Mouse (Mus musculus): ENCODE data around the gene Mcm2. TPM values are rescaled to one million over a fixed set of nuclear protein-coding genes. Genes with fewer than 3 reads are reported as not detected.
A peak's percentile ranks its signal among the peaks of the same experiment; 100 is the strongest.

The Mcm2 gene
- total and polyA plus RNA-seq, 3 experiments: 130 to 148 (median 148) TPM

GRCm38 (mm10) chr6:88860914-88861313 lies 37.7 kb downstream of the Mcm2 start:
- Histone ChIP-seq H3K36me3 (replicated peaks in 1 of 2; ENCODE audit: control insufficient read depth in 1 of 2, insufficient read depth in 1 of 2, low read length in 1 of 2) (no peaks in the 10 kb centered on the region), H3K9me3 (replicated peaks; ENCODE audit: low read length) (peaks cover 2% of the 10 kb centered on the region), H3K9ac (ENCODE audit: insufficient read depth, low read depth) (no peak overlapping the region), H3K4me1 (ENCODE audit: control insufficient read depth in 1 of 2, insufficient read depth in 2 of 2) (peaks cover 0 to 15% of the 10 kb centered on the region in 2 experiments; a peak in 2 of 4 replicates), H3K27ac (ENCODE audit: insufficient read depth, low read depth) (no peak overlapping the region), H3K27me3 (replicated peaks) (peaks cover 2% of the 10 kb centered on the region), H3K79me2 (replicated peaks; ENCODE audit: control insufficient read depth, extremely low read depth, insufficient read depth, poor library complexity, severe bottlenecking) (no peaks in the 10 kb centered on the region), H3K4me2 (ENCODE audit: insufficient read depth, low read depth, poor library complexity, severe bottlenecking) (no peak overlapping the region), H3K4me3 (replicated peaks in 1 of 3; ENCODE audit: low read depth in 2 of 3, low read length in 2 of 3, poor library complexity in 1 of 3) (no peak overlapping the region)
- TF ChIP-seq NRF1 (IDR thresholded peaks at IDR 0.05; ENCODE audit: low read depth, low read length) (no peak), MAX (IDR thresholded peaks at IDR 0.05; ENCODE audit: low read length) (0 out of 2 replicates have a peak, but pooled peaks have one; percentile 27), MAZ (IDR thresholded peaks at IDR 0.05; ENCODE audit: low read depth, low read length) (no peak), EP300 (IDR thresholded peaks at IDR 0.05; ENCODE audit: low read length) (no peak), NELFE (IDR thresholded peaks at IDR 0.05; ENCODE audit: low read depth, low read length) (peak; percentile 38; the same call in 1 of the 2 replicates), SMC3 (IDR thresholded peaks at IDR 0.05; ENCODE audit: low read depth, low read length) (peak; percentile 77), JUND (conservative IDR thresholded peaks at IDR 0.05; ENCODE audit: low read depth, low read length) (peak; percentile 69), MAFK (IDR thresholded peaks at IDR 0.05; ENCODE audit: insufficient replicate concordance, low read length) (peak; percentile 11; the same call in 1 of the 2 replicates), MYC (IDR thresholded peaks at IDR 0.05; ENCODE audit: low read depth, low read length) (no peak), ZMIZ1 (IDR thresholded peaks at IDR 0.05; ENCODE audit: low read depth, low read length) (no peak), CTCF (conservative IDR thresholded peaks at IDR 0.05 in 1 of 2, IDR thresholded peaks at IDR 0.05 in 1 of 2; ENCODE audit: low read depth in 2 of 2, low read length in 2 of 2) (peak; percentile 69 to 99), JUN (IDR thresholded peaks at IDR 0.05; ENCODE audit: insufficient read depth, low read depth, low read length) (peak; percentile 56), RAD21 (IDR thresholded peaks at IDR 0.05; ENCODE audit: low read depth, low read length) (peak; percentile 55), MEF2A (IDR thresholded peaks at IDR 0.05; ENCODE audit: borderline replicate concordance, low read depth, low read length) (no peak), E2F4 (IDR thresholded peaks at IDR 0.05; ENCODE audit: insufficient replicate concordance, low read depth, low read length) (no peak)
- DNase-seq (ENCODE audit: extremely low read depth): peak; percentile 78
- in situ Hi-C loops (cut with MboI; ENCODE audit: low pct_ligation_motif_present, low pct_unique_long_range_greater_than_20kb, low sequenced_read_pairs) (no loop called here), dilution Hi-C loops (cut with MboI; ENCODE audit: extremely low pct_ligation_motif_present, extremely low pct_unique_long_range_greater_than_20kb, low sequenced_read_pairs) (no loop called here)

DNA sequence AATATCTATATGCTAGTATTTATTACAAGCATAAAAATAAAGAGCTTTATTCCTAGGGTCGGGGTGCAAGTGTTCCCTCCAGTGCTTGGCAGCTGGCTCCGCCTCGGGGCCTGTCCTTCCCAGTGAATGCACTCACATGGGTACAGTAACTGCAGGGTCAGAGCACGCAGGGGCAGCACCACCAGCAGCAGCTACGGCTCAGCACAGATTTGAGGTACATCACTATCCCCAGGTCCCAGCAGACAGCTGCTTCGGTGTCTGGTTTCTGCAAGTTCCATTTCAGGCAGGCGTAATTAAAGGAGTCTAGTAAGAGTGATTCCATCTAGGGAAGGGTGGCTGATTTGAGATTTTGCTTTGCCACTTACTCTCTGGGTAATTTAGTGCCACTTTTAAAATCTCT lies 40.2 kb downstream of the Mcm2 start:
- peaks cover 2% of the 10 kb centered on the region for H3K9me3 ChIP-seq (replicated peaks; ENCODE audit: low read length)
- H3K4me2 ChIP-seq (ENCODE audit: insufficient read depth, low read depth, poor library complexity, severe bottlenecking): no peak overlapping the region
- H3K4me1 ChIP-seq (ENCODE audit: control insufficient read depth in 1 of 2, insufficient read depth in 2 of 2): peaks cover 0 to 19% of the 10 kb centered on the region in 2 experiments; a peak in 2 of 4 replicates
- H3K27ac ChIP-seq (ENCODE audit: insufficient read depth, low read depth): no peak overlapping the region
- H3K79me2 ChIP-seq (replicated peaks; ENCODE audit: control insufficient read depth, extremely low read depth, insufficient read depth, poor library complexity, severe bottlenecking): no peaks in the 10 kb centered on the region
- TF ChIP-seq NELFE (IDR thresholded peaks at IDR 0.05; ENCODE audit: low read depth, low read length): no peak
- no peak for TF ChIP-seq UBTF (IDR thresholded peaks at IDR 0.05; ENCODE audit: low read depth, low read length)
- no peak for TF ChIP-seq JUND (conservative IDR thresholded peaks at IDR 0.05; ENCODE audit: low read depth, low read length)
- no peak for TF ChIP-seq ZMIZ1 (IDR thresholded peaks at IDR 0.05; ENCODE audit: low read depth, low read length)
- TF ChIP-seq CHD2 (IDR thresholded peaks at IDR 0.05; ENCODE audit: low read length): no peak
- TF ChIP-seq ELF1 (IDR thresholded peaks at IDR 0.05; ENCODE audit: low read depth, low read length): no peak
- no peak for TF ChIP-seq EP300 (IDR thresholded peaks at IDR 0.05; ENCODE audit: low read length)
- TF ChIP-seq KAT2A (IDR thresholded peaks at IDR 0.05; ENCODE audit: insufficient replicate concordance, low read length): no peak
- no peak for TF ChIP-seq ETS1 (conservative IDR thresholded peaks at IDR 0.05; ENCODE audit: low read depth, low read length)
- no peak for TF ChIP-seq RAD21 (IDR thresholded peaks at IDR 0.05; ENCODE audit: low read depth, low read length)
- TF ChIP-seq MAZ (IDR thresholded peaks at IDR 0.05; ENCODE audit: low read depth, low read length): no peak
- no peak for TF ChIP-seq NRF1 (IDR thresholded peaks at IDR 0.05; ENCODE audit: low read depth, low read length)
- TF ChIP-seq MAX (IDR thresholded peaks at IDR 0.05; ENCODE audit: low read length): no peak
- no peak for TF ChIP-seq BHLHE40 (IDR thresholded peaks at IDR 0.05; ENCODE audit: low read depth, low read length)
- no peak overlapping the region for H3K4me3 ChIP-seq (replicated peaks in 1 of 3; ENCODE audit: low read depth in 2 of 3, low read length in 2 of 3, poor library complexity in 1 of 3)
- no peak for DNase-seq (ENCODE audit: extremely low read depth)
- H3K36me3 ChIP-seq (replicated peaks in 1 of 2; ENCODE audit: control insufficient read depth in 1 of 2, insufficient read depth in 1 of 2, low read length in 1 of 2): no peaks in the 10 kb centered on the region
- dilution Hi-C loops (cut with MboI; ENCODE audit: extremely low pct_ligation_motif_present, extremely low pct_unique_long_range_greater_than_20kb, low sequenced_read_pairs) (no loop called here), in situ Hi-C loops (cut with MboI; ENCODE audit: low pct_ligation_motif_present, low pct_unique_long_range_greater_than_20kb, low sequenced_read_pairs) (loop anchor here (5.0 kb wide), 1 partner anchor 34 kb away; no protein-coding TSS in a partner anchor)
- no peak overlapping the region for H3K9ac ChIP-seq (ENCODE audit: insufficient read depth, low read depth)
- H3K27me3 ChIP-seq (replicated peaks): no peaks in the 10 kb centered on the region
